Mouse (Mus musculus) right cerebral cortex, adult 2 months (tissue): Measurements from ENCODE around the gene Llph.

Experiments
- DNase-seq, 2 experiments: peaks; one replicate each; pipeline ENCODE4 v3.0.0; 2021 to 2022; ENCODE audit warnings: low spot score in 2 of 2

Llph gene

DNA sequence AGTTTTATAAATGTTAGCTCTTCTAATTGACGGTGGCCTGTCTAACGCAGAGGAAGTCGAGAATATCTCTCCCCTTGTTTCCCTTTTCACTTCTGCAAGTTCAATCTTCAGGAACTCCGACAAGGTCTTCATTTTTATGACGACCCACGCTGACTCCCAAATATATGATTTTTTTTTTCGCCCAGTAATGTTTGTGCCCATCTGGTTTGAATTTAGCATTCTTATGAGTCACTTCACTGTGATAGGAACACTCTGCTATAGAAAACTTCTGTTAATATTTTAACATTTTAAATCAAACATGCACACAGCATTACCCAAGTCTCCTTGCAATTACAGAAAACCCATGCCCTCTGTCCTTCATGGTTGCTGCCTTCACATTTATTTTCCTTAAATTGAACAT lies 46.5 kb downstream of the Llph start:
- DNase-seq = no peak

DNA sequence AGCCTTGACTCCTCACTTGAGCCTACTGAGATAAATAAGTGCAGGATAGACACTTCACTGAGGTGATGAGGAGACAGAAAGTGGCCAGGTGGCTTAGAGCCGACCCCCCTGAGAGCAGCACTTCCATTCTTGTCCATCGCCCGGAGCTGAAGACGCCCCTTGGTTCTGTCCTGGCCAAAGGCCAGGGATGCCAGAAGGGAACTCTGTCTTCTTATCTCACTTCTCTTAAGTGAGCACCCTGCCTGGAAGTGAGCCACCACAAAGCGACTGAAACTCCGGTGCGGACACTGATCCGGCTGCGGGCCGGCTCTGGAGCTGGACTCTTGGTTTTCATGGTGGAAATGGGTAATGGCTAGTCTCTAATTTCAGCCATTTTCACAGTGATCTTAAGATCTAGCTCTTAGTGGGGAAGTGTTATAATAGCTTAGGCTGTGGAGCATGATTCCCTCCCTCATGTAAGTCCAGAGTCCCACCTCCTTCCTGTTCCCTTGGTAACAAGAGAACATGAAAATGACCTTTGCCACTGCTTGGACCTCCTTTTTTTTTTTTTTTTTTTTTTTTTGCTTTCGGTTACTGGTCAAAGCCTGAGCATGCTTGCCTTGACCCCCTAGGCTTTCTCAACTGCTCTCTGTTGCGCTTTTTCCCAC lies 52.7 kb downstream of the Llph start:
- DNase-seq = no peak

- DNase-seq = no peak
Measured at GRCm38 (mm10) chr10:120280375-120280774, 53.5 kb downstream of the Llph start.

DNA sequence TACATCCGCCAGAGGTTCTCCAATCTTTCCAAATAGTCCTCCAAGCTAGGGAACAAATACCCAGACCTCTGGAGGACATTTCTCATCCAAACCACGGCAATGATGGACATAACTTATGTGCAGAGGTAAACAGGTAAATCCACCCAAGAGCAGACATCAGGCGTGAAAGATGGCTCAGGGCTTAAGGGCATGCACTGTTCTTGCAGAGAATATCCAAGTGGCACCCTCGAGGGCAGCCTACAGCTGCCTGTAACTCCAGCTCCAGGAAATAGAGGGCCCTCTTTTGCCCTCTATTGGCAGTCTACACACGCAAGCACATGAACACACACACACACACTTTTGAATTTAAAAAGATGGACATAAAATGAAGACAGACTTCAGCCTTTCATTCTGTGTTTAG lies 54.8 kb downstream of the Llph start:
- no peak for DNase-seq
